Mouse (Mus musculus): Measurements from ENCODE around the gene Nynrin. TPM values are rescaled to one million over a fixed set of nuclear protein-coding genes. Genes with fewer than 3 reads are reported as not detected.

The Nynrin gene
- 6.5 and 11.2 TPM in 2 replicates for polyA plus RNA-seq (2014; fragmentation: Nextera tagmentation; extraction: Ambion mirVana)

DNA sequence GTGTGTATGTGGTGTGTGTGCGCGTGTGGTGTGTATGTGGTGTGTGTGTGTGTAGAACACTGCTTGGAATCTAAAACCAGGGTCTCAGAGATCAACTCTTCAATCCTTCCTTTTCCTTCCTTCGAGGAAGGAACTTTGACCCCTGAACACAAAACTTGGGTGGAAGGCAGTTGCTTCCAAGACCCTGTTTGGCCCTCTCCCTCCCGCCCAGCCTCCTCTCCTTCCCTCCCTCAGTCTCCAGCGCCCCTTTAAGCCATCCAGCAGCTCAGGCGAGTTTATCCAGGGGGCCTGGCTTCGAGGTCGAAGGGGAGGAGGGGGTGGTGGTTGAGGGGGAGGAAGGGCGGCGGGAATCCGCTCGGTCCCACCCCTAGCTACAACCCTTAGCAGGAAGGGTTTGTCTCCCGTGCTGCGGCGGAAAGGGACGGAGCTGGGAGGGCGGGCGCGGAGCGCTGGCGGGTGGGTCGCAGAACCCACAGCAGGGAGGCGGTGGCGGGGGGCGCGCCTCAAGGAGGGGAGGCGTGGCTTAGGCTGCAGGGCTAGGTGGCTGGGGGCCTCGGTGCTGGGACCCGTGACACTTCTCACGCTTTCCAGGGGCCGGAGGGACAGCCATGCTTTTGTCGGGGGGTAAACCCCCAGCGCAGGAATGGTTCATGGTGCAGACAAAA lies at the start of gene Nynrin:
Nynrin (plus strand) TSS at position 390 of the 665 bp plus-strand sequence.
- under 1% methylated on average over 33 of the region's 33 CpGs for WGBS
- peaks cover 39% of the 10 kb centered on the region for H3K4me1 ChIP-seq (ENCODE audit: control insufficient read depth, insufficient read depth, low read length)
- ATAC-seq (ENCODE audit: low FRiP score, low TSS enrichment), result peak; percentile 82

GRCm38 (mm10) chr14:55814885-55815284 lies 38.9 kb upstream of the Nynrin start:
- peak overlapping the region; percentile 41 for H3K4me3 ChIP-seq (replicated peaks; ENCODE audit: low read depth, low read length)
- ATAC-seq (ENCODE audit: low FRiP score, low TSS enrichment), result peak; percentile 84
- H3K9ac ChIP-seq (replicated peaks; ENCODE audit: low read length), result peak overlapping the region; percentile 53
- H3K27ac ChIP-seq (replicated peaks; ENCODE audit: low read depth, low read length), result no peak overlapping the region
- no peaks in the 10 kb centered on the region for H3K27me3 ChIP-seq (ENCODE audit: control insufficient read depth, insufficient read depth, low read length)
- DNase-seq, result peak; percentile 87
- no peaks in the 10 kb centered on the region for H3K4me1 ChIP-seq (ENCODE audit: control insufficient read depth, insufficient read depth, low read length)
- H3K4me2 ChIP-seq (ENCODE audit: low read length), result peak overlapping the region; percentile 70
- WGBS, result 17% methylated on average over 16 of the region's 16 CpGs
- no peaks in the 10 kb centered on the region for H3K9me3 ChIP-seq (ENCODE audit: control insufficient read depth, low read length)
- H3K36me3 ChIP-seq (ENCODE audit: control insufficient read depth, insufficient read depth, low read length), result no peaks in the 10 kb centered on the region

More for the DNA sequence above, at the start of gene Nynrin:
- H3K36me3 ChIP-seq (ENCODE audit: control insufficient read depth, insufficient read depth, low read length), result no peaks in the 10 kb centered on the region
- peak within 1 kb of the TSS; percentile 87 for H3K27ac ChIP-seq (replicated peaks; ENCODE audit: low read depth, low read length)
- peak; percentile 87 for DNase-seq
- H3K27me3 ChIP-seq (ENCODE audit: control insufficient read depth, insufficient read depth, low read length), result no peaks in the 10 kb centered on the region
- peak within 1 kb of the TSS; percentile 80 for H3K4me2 ChIP-seq (ENCODE audit: low read length)
- H3K4me3 ChIP-seq (replicated peaks; ENCODE audit: low read depth, low read length), result peak within 1 kb of the TSS; percentile 70
- peak within 1 kb of the TSS; percentile 79 for H3K9ac ChIP-seq (replicated peaks; ENCODE audit: low read length)
- H3K9me3 ChIP-seq (ENCODE audit: control insufficient read depth, low read length), result no peaks in the 10 kb centered on the region

DNA sequence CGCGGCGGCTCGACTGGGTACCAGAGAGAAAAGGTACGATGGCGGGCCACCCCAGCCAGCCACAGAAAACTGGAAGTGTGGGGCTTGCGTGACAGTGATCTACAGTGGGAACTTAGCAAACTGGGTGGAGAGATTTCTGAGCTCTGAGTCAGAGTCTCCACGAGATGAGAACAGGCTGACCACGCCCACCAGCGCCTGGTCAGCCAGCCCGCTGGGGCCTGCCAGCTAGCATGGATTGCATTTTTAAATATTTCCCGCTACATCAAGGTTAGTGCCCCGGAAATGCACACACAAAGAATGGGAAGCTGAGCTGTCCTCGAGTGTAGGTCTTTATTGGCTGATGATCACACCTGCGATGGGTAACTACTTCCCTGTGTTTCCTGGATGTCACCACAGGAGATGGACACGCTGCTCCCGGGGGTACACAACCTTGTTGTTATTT lies 38.5 kb upstream of the Nynrin start:
- WGBS, result 19% methylated on average over 17 of the region's 17 CpGs
- H3K27ac ChIP-seq (replicated peaks; ENCODE audit: low read depth, low read length), result peak overlapping the region; percentile 20; the same call in 1 of the 2 replicates
- peak overlapping the region; percentile 70 for H3K4me2 ChIP-seq (ENCODE audit: low read length)
- H3K27me3 ChIP-seq (ENCODE audit: control insufficient read depth, insufficient read depth, low read length), result no peaks in the 10 kb centered on the region
- peak overlapping the region; percentile 53 for H3K9ac ChIP-seq (replicated peaks; ENCODE audit: low read length)
- ATAC-seq (ENCODE audit: low FRiP score, low TSS enrichment) (peak; percentile 46), DNase-seq (peak; percentile 73)
- H3K4me3 ChIP-seq (replicated peaks; ENCODE audit: low read depth, low read length), result peak overlapping the region; percentile 41
- H3K9me3 ChIP-seq (ENCODE audit: control insufficient read depth, low read length), result no peaks in the 10 kb centered on the region
- no peaks in the 10 kb centered on the region for H3K36me3 ChIP-seq (ENCODE audit: control insufficient read depth, insufficient read depth, low read length)
- H3K4me1 ChIP-seq (ENCODE audit: control insufficient read depth, insufficient read depth, low read length), result no peaks in the 10 kb centered on the region

DNA sequence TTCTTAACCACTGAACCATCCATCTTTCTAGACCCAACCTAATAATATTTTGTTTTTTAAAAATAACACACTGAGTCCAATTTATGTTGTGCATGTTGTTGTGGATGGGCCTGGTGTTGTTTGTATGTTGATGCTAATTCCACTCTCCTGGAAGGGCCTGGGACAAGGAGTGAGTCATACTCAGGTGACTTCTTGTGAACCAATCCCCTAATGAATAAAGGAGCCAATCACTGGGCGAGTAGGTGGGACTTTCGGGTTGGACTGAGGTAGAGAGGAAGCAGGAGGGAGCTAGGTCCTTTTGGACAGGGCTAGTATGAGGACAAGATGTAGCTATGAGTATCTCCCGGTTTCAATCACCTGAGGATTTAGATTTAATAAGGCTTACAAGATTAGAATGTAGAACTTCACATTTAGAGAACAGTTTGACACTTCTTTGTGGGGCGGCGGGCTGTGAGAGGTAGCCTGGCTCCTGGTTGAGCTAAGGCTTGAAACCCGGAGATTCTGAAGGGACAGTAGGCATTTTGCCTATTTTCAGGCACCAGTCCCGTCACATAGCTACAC lies 33.9 kb upstream of the Nynrin start:
- ATAC-seq (ENCODE audit: low FRiP score, low TSS enrichment) (no peak), DNase-seq (no peak)
- WGBS, result 79% methylated on average over 7 of the region's 7 CpGs
- H3K27ac ChIP-seq (replicated peaks; ENCODE audit: low read depth, low read length), result no peak overlapping the region
- no peak overlapping the region for H3K4me2 ChIP-seq (ENCODE audit: low read length)
- H3K36me3 ChIP-seq (ENCODE audit: control insufficient read depth, insufficient read depth, low read length), result no peaks in the 10 kb centered on the region
- H3K9ac ChIP-seq (replicated peaks; ENCODE audit: low read length), result no peak overlapping the region
- H3K4me1 ChIP-seq (ENCODE audit: control insufficient read depth, insufficient read depth, low read length), result peaks cover 6% of the 10 kb centered on the region
- no peaks in the 10 kb centered on the region for H3K9me3 ChIP-seq (ENCODE audit: control insufficient read depth, low read length)
- H3K27me3 ChIP-seq (ENCODE audit: control insufficient read depth, insufficient read depth, low read length), result peaks cover 3% of the 10 kb centered on the region; the same call in 1 of the 2 replicates
- H3K4me3 ChIP-seq (replicated peaks; ENCODE audit: low read depth, low read length), result no peak overlapping the region

GRCm38 (mm10) chr14:55820576-55820975 lies 33.2 kb upstream of the Nynrin start:
- H3K27ac ChIP-seq (replicated peaks; ENCODE audit: low read depth, low read length), result no peak overlapping the region
- no peaks in the 10 kb centered on the region for H3K36me3 ChIP-seq (ENCODE audit: control insufficient read depth, insufficient read depth, low read length)
- 86% methylated on average over 9 of the region's 9 CpGs for WGBS
- H3K9me3 ChIP-seq (ENCODE audit: control insufficient read depth, low read length), result no peaks in the 10 kb centered on the region
- peaks cover 13% of the 10 kb centered on the region for H3K4me1 ChIP-seq (ENCODE audit: control insufficient read depth, insufficient read depth, low read length)
- ATAC-seq (ENCODE audit: low FRiP score, low TSS enrichment) (no peak), DNase-seq (no peak)
- no peak overlapping the region for H3K9ac ChIP-seq (replicated peaks; ENCODE audit: low read length)
- no peak overlapping the region for H3K4me3 ChIP-seq (replicated peaks; ENCODE audit: low read depth, low read length)
- no peak overlapping the region for H3K4me2 ChIP-seq (ENCODE audit: low read length)
- peaks cover 4% of the 10 kb centered on the region; the same call in 1 of the 2 replicates for H3K27me3 ChIP-seq (ENCODE audit: control insufficient read depth, insufficient read depth, low read length)

GRCm38 (mm10) chr14:55822435-55822990 lies 31.3 kb upstream of the Nynrin start:
- H3K27me3 ChIP-seq (ENCODE audit: control insufficient read depth, insufficient read depth, low read length), result peaks cover 16% of the 10 kb centered on the region
- DNase-seq, result peak; percentile 86
- no peaks in the 10 kb centered on the region for H3K36me3 ChIP-seq (ENCODE audit: control insufficient read depth, insufficient read depth, low read length)
- peak overlapping the region; percentile 54 for H3K4me3 ChIP-seq (replicated peaks; ENCODE audit: low read depth, low read length)
- WGBS, result 7% methylated on average over 13 of the region's 13 CpGs
- H3K27ac ChIP-seq (replicated peaks; ENCODE audit: low read depth, low read length), result peak overlapping the region; percentile 77
- H3K9ac ChIP-seq (replicated peaks; ENCODE audit: low read length), result peak overlapping the region; percentile 71
- H3K9me3 ChIP-seq (ENCODE audit: control insufficient read depth, low read length), result no peaks in the 10 kb centered on the region
- peak overlapping the region; percentile 74 for H3K4me2 ChIP-seq (ENCODE audit: low read length)
- H3K4me1 ChIP-seq (ENCODE audit: control insufficient read depth, insufficient read depth, low read length), result peaks cover 26% of the 10 kb centered on the region
- ATAC-seq (ENCODE audit: low FRiP score, low TSS enrichment), result peak; percentile 16; the same call in 1 of the 2 replicates

GRCm38 (mm10) chr14:55822991-55823762 lies 30.6 kb upstream of the Nynrin start, which contains the start of gene Nfatc4:
Gene Nfatc4 (plus strand): TSS chr14:55823144.
- Histone ChIP-seq H3K9me3 (ENCODE audit: control insufficient read depth, low read length) (no peaks in the 10 kb centered on the region), H3K9ac (replicated peaks; ENCODE audit: low read length) (peak within 1 kb of the TSS; percentile 71), H3K4me3 (replicated peaks; ENCODE audit: low read depth, low read length) (peak within 1 kb of the TSS; percentile 54), H3K4me1 (ENCODE audit: control insufficient read depth, insufficient read depth, low read length) (peaks cover 26% of the 10 kb centered on the region), H3K4me2 (ENCODE audit: low read length) (peak within 1 kb of the TSS; percentile 74), H3K36me3 (ENCODE audit: control insufficient read depth, insufficient read depth, low read length) (no peaks in the 10 kb centered on the region), H3K27me3 (ENCODE audit: control insufficient read depth, insufficient read depth, low read length) (peaks cover 16% of the 10 kb centered on the region), H3K27ac (replicated peaks; ENCODE audit: low read depth, low read length) (peak within 1 kb of the TSS; percentile 77)
- WGBS, result under 1% methylated on average over 45 of the region's 46 CpGs
- peak; percentile 89 for DNase-seq
- peak; percentile 82 for ATAC-seq (ENCODE audit: low FRiP score, low TSS enrichment)

GRCm38 (mm10) chr14:55824001-55824480 lies 29.8 kb upstream of the Nynrin start:
- Histone ChIP-seq H3K27me3 (ENCODE audit: control insufficient read depth, insufficient read depth, low read length) (peaks cover 16% of the 10 kb centered on the region), H3K9me3 (ENCODE audit: control insufficient read depth, low read length) (no peaks in the 10 kb centered on the region), H3K36me3 (ENCODE audit: control insufficient read depth, insufficient read depth, low read length) (no peaks in the 10 kb centered on the region), H3K4me1 (ENCODE audit: control insufficient read depth, insufficient read depth, low read length) (peaks cover 26% of the 10 kb centered on the region), H3K4me3 (replicated peaks; ENCODE audit: low read depth, low read length) (peak overlapping the region; percentile 54), H3K27ac (replicated peaks; ENCODE audit: low read depth, low read length) (peak overlapping the region; percentile 56; the same call in 1 of the 2 replicates), H3K4me2 (ENCODE audit: low read length) (peak overlapping the region; percentile 74), H3K9ac (replicated peaks; ENCODE audit: low read length) (peak overlapping the region; percentile 71; the same call in 1 of the 2 replicates)
- DNase-seq (peak; percentile 62), ATAC-seq (ENCODE audit: low FRiP score, low TSS enrichment) (no peak)
- 3% methylated on average over 10 of the region's 10 CpGs for WGBS

Data from midbrain, embryonic 14.5 days (tissue).